Mouse (Mus musculus) liver, embryonic 16.5 days (tissue): ENCODE measurements around the gene Gm17604. TPM values are rescaled to one million over a fixed set of nuclear protein-coding genes. Genes with fewer than 3 reads are reported as not detected.

Source experiments
- polyA plus RNA-seq: library from polyadenylated mRNA; unstranded; fragments of >200 nt; fragmentation: Nextera tagmentation; extraction: Ambion mirVana; gene quantifications from 2 replicates; pipeline ENCODE4 v1.2.1, GENCODE M21; 2015

The Gm17604 gene
- polyA plus RNA-seq, 1 experiment from 2014 or later: not detected

Other genes starting within 250 kb of the Gm17604 start
- gene Mospd2, start 24.5 kb downstream of the Gm17604 start, polyA plus RNA-seq: 7.2 and 7.5 TPM in 2 replicates
- 3.6 and 4.4 TPM in 2 replicates for gene Fancb, start 24.2 kb downstream of the Gm17604 start, polyA plus RNA-seq